Mouse (Mus musculus) left cerebral cortex, adult 18-20 months (tissue): Measurements from ENCODE around the gene Reep3. TPM values are rescaled to one million over a fixed set of nuclear protein-coding genes. Genes with fewer than 3 reads are reported as not detected.

Source experiments
- DNase-seq, 2 experiments: peaks; one replicate each; pipeline ENCODE4 v3.0.0; 2021 to 2022; ENCODE audit warnings: low spot score in 2 of 2, mixed read lengths in 1 of 2
- total RNA-seq, 2 experiments: library from RNA; stranded (reverse); gene quantifications; 2 replicates each; pipeline ENCODE4 v1.2.3; 2021

The Reep3 gene
- total RNA-seq, 2 experiments from 2014 or later = 16.6 to 17.1 TPM

- DNase-seq = no peak
Observed at GRCm38 (mm10) chr10:67085124-67085523, 11.6 kb downstream of the Reep3 start.

GRCm38 (mm10) chr10:67083446-67084166 is 13.1 kb downstream of the Reep3 start:
- DNase-seq = no peak

GRCm38 (mm10) chr10:67082531-67082930 is 14.2 kb downstream of the Reep3 start:
- no peak for DNase-seq

GRCm38 (mm10) chr10:67081206-67082007 is 15.3 kb downstream of the Reep3 start:
- no peak for DNase-seq

- DNase-seq = no peak
Observed at GRCm38 (mm10) chr10:67079030-67079429, 17.7 kb downstream of the Reep3 start.

- peak; percentile 54 to 72 for DNase-seq
Observed at GRCm38 (mm10) chr10:67075931-67076878, 20.5 kb downstream of the Reep3 start.

- DNase-seq = no peak
Observed at GRCm38 (mm10) chr10:67073577-67073976, 23.2 kb downstream of the Reep3 start.

- no peak for DNase-seq
Observed at GRCm38 (mm10) chr10:67072600-67072999, 24.1 kb downstream of the Reep3 start.

GRCm38 (mm10) chr10:67071884-67072283 is 24.9 kb downstream of the Reep3 start:
- DNase-seq = no peak

GRCm38 (mm10) chr10:67071389-67071788 is 25.4 kb downstream of the Reep3 start:
- no peak for DNase-seq

- DNase-seq = no peak
Observed at GRCm38 (mm10) chr10:67069013-67069412, 27.7 kb downstream of the Reep3 start.

- DNase-seq = no peak
Observed at GRCm38 (mm10) chr10:67066421-67066820, 30.3 kb downstream of the Reep3 start.

- no peak for DNase-seq
Observed at GRCm38 (mm10) chr10:67065927-67066326, 30.8 kb downstream of the Reep3 start.

- no peak for DNase-seq
Observed at GRCm38 (mm10) chr10:67065277-67065887, 31.4 kb downstream of the Reep3 start.

GRCm38 (mm10) chr10:67061823-67062222 is 34.9 kb downstream of the Reep3 start:
- DNase-seq = no peak

GRCm38 (mm10) chr10:67061367-67061801 is 35.4 kb downstream of the Reep3 start:
- DNase-seq = no peak

GRCm38 (mm10) chr10:67058702-67059101 is 38.0 kb downstream of the Reep3 start:
- no peak for DNase-seq

GRCm38 (mm10) chr10:67058297-67058696 is 38.4 kb downstream of the Reep3 start:
- peak in 1 of 2 experiments; percentile 43 for DNase-seq

- DNase-seq = no peak
Observed at GRCm38 (mm10) chr10:67057696-67058095, 39.0 kb downstream of the Reep3 start.

- no peak for DNase-seq
Observed at GRCm38 (mm10) chr10:67057208-67057607, 39.5 kb downstream of the Reep3 start.
